Mouse (Mus musculus) heart, embryonic 16.5 days (tissue): Measurements from ENCODE around the gene Grb10. TPM values are rescaled to one million over a fixed set of nuclear protein-coding genes. Genes with fewer than 3 reads are reported as not detected.

Experiments
- ATAC-seq: fragments of 200-750 bp; cut with Nextera tagmentation; replicated peaks from 2 replicates; pipeline ENCODE4 v1.8.0; 2017; ENCODE audit warnings: moderate number of reproducible peaks; ENCODE audit not compliant: insufficient read depth, low FRiP score; ENCODE audit errors: extremely low read depth
- H3K27ac ChIP-seq: fragments of 300-500 bp; sonication (generic); 2 replicates; pipeline ENCODE4 v1.5.1; 2014; ENCODE audit warnings: mild to moderate bottlenecking, low read length, control low read depth, moderate library complexity
- H3K27me3 ChIP-seq: fragments of 300-500 bp; sonication (generic); 2 replicates; pipeline ENCODE4 v1.6.1; 2014; ENCODE audit warnings: low read length, mixed read lengths; ENCODE audit not compliant: control insufficient read depth, insufficient read depth
- H3K36me3 ChIP-seq: fragments of 300-500 bp; sonication (generic); 2 replicates; pipeline ENCODE4 v1.6.1; 2014; ENCODE audit not compliant: control insufficient read depth, insufficient read depth
- H3K4me1 ChIP-seq: fragments of 300-500 bp; sonication (generic); 2 replicates; pipeline ENCODE4 v1.6.1; 2014; ENCODE audit warnings: low read length, mixed read lengths; ENCODE audit not compliant: control insufficient read depth, insufficient read depth
- H3K4me2 ChIP-seq: fragments of 300-500 bp; sonication (generic); 2 replicates; pipeline ENCODE4 v1.6.1; 2014; ENCODE audit warnings: low read depth, mild to moderate bottlenecking, control low read depth, low read length
- H3K4me3 ChIP-seq: fragments of 300-500 bp; sonication (generic); 2 replicates; pipeline ENCODE4 v1.5.1; 2014; ENCODE audit warnings: mild to moderate bottlenecking, control low read depth, low read length
- H3K9ac ChIP-seq: fragments of 300-500 bp; sonication (generic); 2 replicates; pipeline ENCODE4 v1.6.1; 2014; ENCODE audit warnings: low read length, control low read depth
- H3K9me3 ChIP-seq: fragments of 300-500 bp; sonication (generic); replicated peaks from 2 replicates; pipeline ENCODE4 v1.6.1; 2016; ENCODE audit warnings: low read length; ENCODE audit not compliant: control insufficient read depth
- WGBS: fragments of 180-500 bp; shearing (Covaris S2); extraction: QIAGEN DNeasy Blood & Tissue Kit; methylation state at CpG from one replicate; pipeline ENCODE4 v1.1.7; 2014; 5-methylcytosine and 5-hydroxymethylcytosine counted together
- polyA plus RNA-seq: library from polyadenylated mRNA; unstranded; fragments of >200 nt; fragmentation: Nextera tagmentation; extraction: Ambion mirVana; gene quantifications from 2 replicates; pipeline ENCODE4 v1.2.1, GENCODE M21; 2015

Gene Grb10
- polyA plus RNA-seq, 1 experiment from 2014 or later, result 496 TPM

DNA sequence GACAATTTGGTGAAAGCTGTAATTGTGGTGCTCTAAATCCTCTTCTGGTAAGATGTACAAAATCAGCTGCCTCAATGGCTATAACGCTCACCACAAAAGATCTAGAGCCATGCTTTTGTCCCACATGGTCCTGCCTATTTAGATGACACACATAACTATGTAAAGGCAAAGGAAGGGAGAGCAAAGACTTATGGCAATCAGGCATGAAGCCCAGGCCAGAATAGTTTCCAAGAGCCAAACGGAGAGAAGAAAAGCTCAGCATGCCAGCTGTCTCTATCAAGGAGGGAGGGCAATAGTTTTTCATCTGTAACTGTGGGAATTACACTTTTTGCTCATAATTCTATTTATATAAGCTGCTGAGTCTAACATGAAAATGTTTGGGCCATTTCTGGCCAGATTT is 45.3 kb downstream of the Grb10 start:
- Histone ChIP-seq H3K27me3 (no peaks in the 10 kb centered on the region), H3K36me3 (no peaks in the 10 kb centered on the region), H3K9ac (no peak overlapping the region), H3K4me1 (peaks cover 57% of the 10 kb centered on the region), H3K4me2 (no peak overlapping the region), H3K27ac (peak overlapping the region; percentile 88), H3K9me3 (no peaks in the 10 kb centered on the region), H3K4me3 (no peak overlapping the region)
- no peak for ATAC-seq
- 63% methylated on average over 2 of the region's 2 CpGs for WGBS

- ATAC-seq, result no peak
- Histone ChIP-seq H3K4me2 (no peak overlapping the region), H3K9ac (no peak overlapping the region), H3K27me3 (no peaks in the 10 kb centered on the region), H3K36me3 (peaks cover 6% of the 10 kb centered on the region), H3K4me1 (peaks cover 37% of the 10 kb centered on the region), H3K27ac (no peak overlapping the region), H3K9me3 (no peaks in the 10 kb centered on the region), H3K4me3 (no peak overlapping the region)
- 78% methylated on average over 4 of the region's 4 CpGs for WGBS
Observed at GRCm38 (mm10) chr11:11989850-11990249, 48.6 kb downstream of the Grb10 start.

DNA sequence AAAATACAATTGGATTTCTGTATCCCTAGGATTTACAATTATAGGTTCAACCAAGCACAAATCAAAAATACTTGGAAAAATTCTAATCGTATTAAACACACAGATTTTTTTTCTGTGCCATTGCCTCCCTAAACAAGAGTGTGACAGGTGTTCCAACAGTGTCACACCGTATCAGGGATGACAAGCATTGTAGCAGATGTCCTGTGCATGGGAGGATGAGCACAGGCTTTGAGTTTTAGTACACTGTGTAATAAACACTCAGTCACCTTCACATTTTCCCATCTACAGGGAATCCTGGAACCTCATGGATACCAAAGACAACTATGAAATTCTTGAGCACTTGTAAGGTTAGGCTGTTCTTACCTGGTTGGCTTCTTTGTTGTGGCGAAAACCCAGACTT is 51.2 kb downstream of the Grb10 start:
- H3K4me3 ChIP-seq, result no peak overlapping the region
- no peak overlapping the region for H3K27ac ChIP-seq
- no peaks in the 10 kb centered on the region for H3K9me3 ChIP-seq
- ATAC-seq, result no peak
- H3K27me3 ChIP-seq, result no peaks in the 10 kb centered on the region
- H3K9ac ChIP-seq, result no peak overlapping the region
- H3K4me2 ChIP-seq, result no peak overlapping the region
- 85% methylated on average over 3 of the region's 3 CpGs for WGBS
- peaks cover 6% of the 10 kb centered on the region for H3K36me3 ChIP-seq
- peaks cover 17% of the 10 kb centered on the region for H3K4me1 ChIP-seq

- H3K9ac ChIP-seq, result no peak overlapping the region
- H3K27ac ChIP-seq, result peak overlapping the region; percentile 15; the same call in 1 of the 2 replicates
- 0 out of 2 replicates have a peak, but pooled peaks cover 3% of the 10 kb centered on the region for H3K4me1 ChIP-seq
Observed at GRCm38 (mm10) chr11:11978611-11979197, 59.8 kb downstream of the Grb10 start.

GRCm38 (mm10) chr11:11974591-11975255 is 63.8 kb downstream of the Grb10 start:
- 33% methylated on average over 10 of the region's 10 CpGs for WGBS
- H3K4me3 ChIP-seq, result no peak overlapping the region
- peaks cover 16% of the 10 kb centered on the region for H3K36me3 ChIP-seq
- H3K9ac ChIP-seq, result 0 out of 2 replicates have a peak overlapping the region, but pooled peaks have one; percentile 29
- H3K4me2 ChIP-seq, result no peak overlapping the region; the same call in 1 of the 2 replicates
- peaks cover 9% of the 10 kb centered on the region for H3K4me1 ChIP-seq
- no peaks in the 10 kb centered on the region for H3K27me3 ChIP-seq
- H3K9me3 ChIP-seq, result no peaks in the 10 kb centered on the region
- no peak overlapping the region for H3K27ac ChIP-seq
- ATAC-seq, result no peak

More at GRCm38 (mm10) chr11:11978611-11979197, 59.8 kb downstream of the Grb10 start:
- ATAC-seq, result no peak
- Histone ChIP-seq H3K4me3 (no peak overlapping the region), H3K9me3 (no peaks in the 10 kb centered on the region), H3K4me2 (no peak overlapping the region), H3K27me3 (no peaks in the 10 kb centered on the region), H3K36me3 (peaks cover 5% of the 10 kb centered on the region)
- WGBS, result 47% methylated on average over 5 of the region's 5 CpGs

DNA sequence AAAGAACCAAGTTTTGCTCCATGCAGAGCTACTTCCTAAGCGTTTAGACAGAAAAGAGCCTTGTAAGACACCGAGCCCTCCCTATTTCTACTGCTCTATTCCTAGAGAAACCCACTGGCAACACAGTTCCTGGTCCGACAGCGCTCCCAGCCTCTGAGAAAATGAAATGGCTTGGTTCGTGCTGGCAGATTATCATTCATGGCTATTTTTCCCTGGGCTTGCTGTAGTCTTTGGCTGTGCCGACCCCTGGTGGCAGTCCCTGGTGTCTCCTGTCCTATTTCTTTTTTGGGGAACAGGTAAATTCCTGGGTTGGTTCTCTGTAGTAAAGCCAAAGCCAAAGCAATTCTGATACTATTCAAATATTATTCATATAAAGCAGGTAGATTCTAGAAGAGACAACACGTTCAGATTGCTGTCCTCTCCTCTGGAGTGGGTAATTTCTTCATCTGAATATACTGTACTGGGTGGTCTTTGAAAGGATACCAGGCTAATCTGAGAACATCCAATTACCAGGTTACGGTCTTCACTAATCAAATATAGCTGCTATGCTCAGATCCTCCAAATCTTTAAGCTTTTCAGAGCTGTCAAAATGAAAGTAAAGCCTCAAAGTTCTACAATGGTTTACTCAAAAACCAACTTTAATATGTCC is 65.0 kb downstream of the Grb10 start:
- peak overlapping the region; percentile 71 for H3K27ac ChIP-seq
- 41% methylated on average over 8 of the region's 8 CpGs for WGBS
- peak overlapping the region; percentile 40; the same call in 1 of the 2 replicates for H3K9ac ChIP-seq
- no peak overlapping the region for H3K4me3 ChIP-seq
- H3K27me3 ChIP-seq, result no peaks in the 10 kb centered on the region
- H3K9me3 ChIP-seq, result no peaks in the 10 kb centered on the region
- H3K36me3 ChIP-seq, result peaks cover 20% of the 10 kb centered on the region
- H3K4me1 ChIP-seq, result peaks cover 20% of the 10 kb centered on the region
- ATAC-seq, result peak; percentile 76
- H3K4me2 ChIP-seq, result no peak overlapping the region

DNA sequence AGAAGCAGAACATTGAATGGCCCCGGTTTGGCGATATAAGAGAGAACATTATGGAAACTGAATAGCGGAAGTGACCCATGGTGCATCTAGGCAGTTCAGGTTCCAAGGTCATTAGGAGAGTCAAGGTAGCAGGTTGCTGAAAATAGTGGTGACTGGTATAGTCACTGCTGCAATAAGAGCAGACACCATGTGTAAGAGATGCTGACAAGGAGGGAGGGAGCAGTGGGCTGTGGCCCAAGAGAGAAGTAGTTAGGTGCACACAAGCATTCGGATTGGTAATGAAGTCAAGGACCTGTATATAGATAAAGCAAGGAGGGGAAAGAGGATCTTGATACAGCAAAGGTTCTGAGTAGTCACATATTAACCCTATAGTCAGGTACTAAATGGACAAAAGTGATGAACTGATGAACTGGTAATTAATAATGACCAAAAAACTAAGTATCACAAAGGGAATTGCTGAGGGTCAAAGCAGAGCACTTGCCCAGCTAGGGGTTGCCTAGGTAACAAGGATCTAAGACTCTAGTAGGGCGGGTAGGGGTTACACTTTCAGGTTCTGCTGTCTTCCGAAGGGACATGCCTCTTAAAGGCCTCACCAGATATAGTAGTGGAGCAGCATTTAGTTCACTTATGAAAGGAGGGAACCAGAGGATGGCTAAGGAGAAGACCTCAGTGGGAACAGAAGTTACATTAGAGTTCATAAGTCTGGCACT is 65.9 kb downstream of the Grb10 start:
- H3K4me2 ChIP-seq, result no peak overlapping the region
- peaks cover 23% of the 10 kb centered on the region for H3K36me3 ChIP-seq
- no peaks in the 10 kb centered on the region for H3K27me3 ChIP-seq
- ATAC-seq, result no peak
- H3K9me3 ChIP-seq, result no peaks in the 10 kb centered on the region
- peaks cover 28% of the 10 kb centered on the region for H3K4me1 ChIP-seq
- WGBS, result 79% methylated on average over 6 of the region's 6 CpGs
- H3K9ac ChIP-seq, result 0 out of 2 replicates have a peak overlapping the region, but pooled peaks have one; percentile 17
- peak overlapping the region; percentile 71 for H3K27ac ChIP-seq
- no peak overlapping the region for H3K4me3 ChIP-seq

GRCm38 (mm10) chr11:11970246-11970645 is 68.2 kb downstream of the Grb10 start:
- Histone ChIP-seq H3K4me1 (peaks cover 47% of the 10 kb centered on the region), H3K36me3 (peaks cover 26% of the 10 kb centered on the region), H3K4me3 (no peak overlapping the region), H3K27ac (peak overlapping the region; percentile 93), H3K4me2 (no peak overlapping the region), H3K9ac (no peak overlapping the region), H3K9me3 (no peaks in the 10 kb centered on the region), H3K27me3 (no peaks in the 10 kb centered on the region)
- WGBS, result 90% methylated on average over 11 of the region's 11 CpGs
- ATAC-seq, result no peak
